Mouse (Mus musculus) lung, postnatal 14 days (tissue): ENCODE data around the gene Pld1.

Experiments
- DNase-seq: peaks from one replicate; pipeline ENCODE4 v3.0.0; 2021

The Pld1 gene

GRCm38 (mm10) chr3:28165598-28165997 lies 227.1 kb downstream of the Pld1 start:
- peak; percentile 74 for DNase-seq

GRCm38 (mm10) chr3:28167796-28168505 lies 229.5 kb downstream of the Pld1 start:
- no peak for DNase-seq

DNA sequence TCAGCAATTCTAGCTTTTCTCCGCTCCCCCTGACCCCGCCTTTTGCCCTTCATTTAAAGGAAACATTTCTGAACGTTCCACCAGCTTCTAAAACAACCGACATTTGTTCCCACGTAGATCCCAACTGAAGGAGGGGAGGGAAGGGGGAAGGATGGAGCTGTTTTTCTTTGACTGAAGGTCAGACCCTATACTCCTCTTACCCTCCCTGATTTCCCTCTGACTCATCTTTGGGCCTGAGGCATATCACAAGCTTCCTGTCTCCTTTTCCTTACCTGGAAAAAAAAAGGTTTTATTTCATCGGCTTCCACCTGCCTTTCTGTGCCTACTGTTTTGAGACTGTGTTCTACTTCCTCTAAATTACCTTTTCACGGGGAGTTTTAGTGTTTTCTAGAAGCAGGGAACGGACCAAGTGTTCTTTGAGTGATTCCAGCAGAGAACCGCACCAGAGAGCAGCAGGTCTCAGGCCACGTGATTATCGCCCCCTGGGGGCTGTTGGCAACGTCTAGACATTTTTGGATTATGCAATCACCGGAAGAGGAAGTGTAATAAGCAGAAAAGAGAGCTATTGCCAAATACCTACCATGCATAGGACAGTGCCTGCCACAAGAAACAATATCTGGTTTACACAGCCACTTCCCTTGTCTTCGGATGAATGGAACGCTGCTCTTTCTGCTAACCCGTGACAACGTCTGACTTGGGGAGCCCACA lies 232.6 kb downstream of the Pld1 start:
- DNase-seq, result peak; percentile 56

DNA sequence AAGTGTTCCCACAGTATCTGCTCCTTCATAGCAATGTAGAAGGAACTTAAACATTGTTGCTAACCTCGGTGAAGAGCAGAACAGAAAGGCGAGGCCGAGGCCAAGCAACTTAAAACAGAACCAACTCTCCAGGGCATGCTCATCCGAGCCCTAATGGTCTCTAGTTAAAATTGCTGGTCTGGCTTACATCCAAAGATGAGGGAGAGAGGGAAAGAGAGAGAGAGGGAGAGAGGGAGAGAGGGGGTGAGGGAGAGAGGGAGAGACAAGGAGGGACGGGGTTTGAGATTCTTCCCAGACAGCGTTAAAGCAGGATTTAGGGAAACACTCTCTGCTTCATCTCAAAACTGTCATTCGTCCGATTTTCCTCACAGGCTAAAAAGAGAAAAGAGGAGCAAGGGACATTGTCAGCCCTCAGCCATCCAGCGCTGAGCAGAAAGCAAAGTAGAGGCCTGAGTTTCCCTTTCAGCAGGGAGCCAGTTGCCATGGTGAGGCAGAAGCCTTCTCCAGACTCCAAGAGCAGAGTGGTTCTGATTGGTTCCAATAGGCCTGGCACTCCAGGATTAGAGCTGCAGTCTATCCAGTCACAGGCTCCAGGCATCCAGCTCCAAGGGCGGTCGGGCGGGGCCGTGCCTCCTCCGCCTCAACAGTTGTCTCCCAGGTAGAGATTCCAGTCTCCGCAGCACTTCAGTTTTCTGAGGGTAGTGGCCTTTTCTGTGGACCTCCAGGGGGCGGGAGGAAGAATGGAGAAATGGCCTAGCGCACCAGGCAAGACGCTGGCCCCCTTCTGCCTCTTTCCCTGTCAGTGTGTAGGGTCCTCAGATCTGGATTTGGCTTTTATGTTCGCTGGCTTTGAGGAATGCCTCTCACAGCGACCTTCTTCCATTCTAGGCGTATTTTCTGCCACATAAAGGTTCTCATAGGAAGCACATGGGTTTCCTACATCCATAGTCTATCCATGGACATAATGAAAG lies 237.8 kb downstream of the Pld1 start:
- DNase-seq, result no peak

DNA sequence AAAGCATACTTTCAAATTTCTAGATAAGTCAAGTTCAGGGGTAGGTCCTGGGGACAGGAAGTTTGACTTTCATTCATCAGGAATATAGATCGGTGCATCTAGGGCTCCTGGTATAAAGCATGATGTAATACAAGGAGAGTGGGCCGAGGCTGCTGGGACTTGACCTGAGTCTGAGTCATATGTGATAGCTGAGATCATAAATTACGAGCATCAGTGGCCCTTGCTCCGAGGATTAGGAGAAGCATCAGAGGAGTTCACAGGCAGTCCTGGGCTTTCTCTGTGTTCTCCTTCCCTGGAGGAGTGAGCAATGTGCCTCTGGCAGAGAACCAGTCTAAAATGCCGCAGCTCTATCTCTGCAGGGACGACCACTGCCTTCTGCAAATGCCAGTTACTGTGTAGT lies 239.8 kb downstream of the Pld1 start:
- DNase-seq, result no peak
